Mouse (Mus musculus) kidney, adult 2 months (tissue): ENCODE results near the gene Trpv1. TPM values are rescaled to one million over a fixed set of nuclear protein-coding genes. Genes with fewer than 3 reads are reported as not detected.

Experiments
- DNase-seq: peaks from one replicate; pipeline ENCODE4 v3.0.0; 2021
- H3K27ac ChIP-seq: fragments of 200-500 bp; 2 replicates; pipeline ENCODE4 v1.5.1; 2012; ENCODE audit warnings: low read depth, low read length, control low read depth, inconsistent platforms; ENCODE audit not compliant: insufficient read depth
- H3K27me3 ChIP-seq: fragments of 200-500 bp; replicated peaks from 2 replicates; pipeline ENCODE4 v1.6.1; 2012; ENCODE audit warnings: mild to moderate bottlenecking, moderate library complexity, low read length, inconsistent platforms; ENCODE audit not compliant: control insufficient read depth, insufficient read depth
- H3K36me3 ChIP-seq: fragments of 200-500 bp; 2 replicates; pipeline ENCODE4 v1.6.1; 2012; ENCODE audit warnings: mild to moderate bottlenecking, moderate library complexity, low read length, inconsistent platforms; ENCODE audit not compliant: control insufficient read depth, insufficient read depth
- H3K4me1 ChIP-seq: fragments of 200-500 bp; 2 replicates; pipeline ENCODE4 v1.6.1; 2011; ENCODE audit warnings: low read length; ENCODE audit not compliant: control insufficient read depth, insufficient read depth
- H3K4me3 ChIP-seq: fragments of 200-500 bp; 2 replicates; pipeline ENCODE4 v1.5.1; 2011; ENCODE audit warnings: mild to moderate bottlenecking, low read depth, low read length, control low read depth; ENCODE audit not compliant: insufficient read depth
- CTCF ChIP-seq: fragments of 200-500 bp; conservative IDR thresholded peaks from 2 replicates; pipeline ENCODE4 v1.5.1; 2011; ENCODE audit warnings: low read depth, mild to moderate bottlenecking, control low read depth, low read length, moderate library complexity, mixed read lengths; ENCODE audit not compliant: insufficient read depth, insufficient read length
- POLR2A ChIP-seq: fragments of 200-500 bp; IDR thresholded peaks from one replicate; pipeline ENCODE4 v1.6.1; 2011; ENCODE audit warnings: low read depth, low read length, control low read depth
- WGBS: fragments of 180-500 bp; shearing (Covaris S2); methylation state at CpG from one replicate; pipeline ENCODE4 v1.1.7; 2018; 5-methylcytosine and 5-hydroxymethylcytosine counted together
- polyA plus RNA-seq: library from polyadenylated mRNA; depleted of rRNA; stranded (reverse); fragments of >200 nt; gene quantifications from 2 replicates; pipeline ENCODE4 v1.2.3, GENCODE M21; 2012

Trpv1 gene
- polyA plus RNA-seq, 1 experiment: 0.16 TPM

DNA sequence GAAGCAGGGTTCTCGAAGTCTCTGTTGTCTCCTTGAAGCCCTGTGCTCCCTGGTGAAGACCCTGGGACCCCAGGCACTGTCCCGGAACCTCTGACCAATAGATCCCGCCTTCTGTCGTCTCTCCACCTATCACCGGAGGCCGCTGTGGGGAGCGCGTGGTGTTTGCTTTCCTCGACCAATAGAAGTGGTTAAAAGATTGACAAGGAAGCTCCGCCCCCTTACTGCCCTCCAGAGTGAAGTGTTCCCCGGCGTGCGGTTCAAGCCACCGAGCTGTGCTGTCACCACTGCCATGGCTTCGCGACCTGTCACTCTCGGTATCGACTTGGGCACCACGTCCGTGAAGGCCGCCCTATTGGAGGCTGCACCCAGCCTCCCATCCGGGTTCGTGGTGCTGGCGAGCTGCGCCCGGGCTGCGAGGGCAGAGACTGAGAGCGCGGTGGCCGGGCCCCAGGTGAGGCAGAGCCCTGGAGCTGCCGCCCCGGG, 34.8 kb upstream of the Trpv1 start, which contains the start of gene Shpk:
Shpk (plus strand) TSS at position 231 of the 483 bp plus-strand sequence.
- Histone ChIP-seq H3K27ac (peak within 1 kb of the TSS; percentile 83), H3K4me1 (peaks cover 8% of the 10 kb centered on the region; the same call in 1 of the 2 replicates), H3K27me3 (no peaks in the 10 kb centered on the region), H3K36me3 (no peaks in the 10 kb centered on the region), H3K4me3 (peak within 1 kb of the TSS; percentile 85)
- DNase-seq: peak; percentile 98
- under 1% methylated on average over 32 of the region's 32 CpGs for WGBS
- no peak for TF ChIP-seq CTCF
- TF ChIP-seq POLR2A: peak; percentile 60

DNA sequence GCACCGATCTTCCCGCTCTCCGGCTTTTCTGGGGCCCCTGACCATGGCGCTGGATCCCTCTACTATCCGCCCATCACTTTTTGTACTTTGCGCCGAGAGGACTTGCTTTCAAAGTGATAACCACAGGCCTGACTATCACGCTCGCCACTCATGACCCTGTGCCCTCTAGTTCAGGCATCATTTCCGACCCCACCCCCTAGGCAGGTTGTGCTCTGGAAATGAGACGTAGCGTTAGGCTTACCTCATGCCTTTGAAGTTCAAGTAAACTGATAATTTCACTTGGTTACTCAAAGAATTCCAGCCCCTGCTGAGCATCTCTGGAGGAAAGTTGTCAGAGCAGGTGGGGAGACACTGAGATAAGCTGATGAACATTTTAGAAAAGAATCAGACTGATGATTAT, 34.2 kb upstream of the Trpv1 start:
- H3K36me3 ChIP-seq: no peaks in the 10 kb centered on the region
- 3% methylated on average over 12 of the region's 12 CpGs for WGBS
- H3K27ac ChIP-seq: peak overlapping the region; percentile 33; the same call in 1 of the 2 replicates
- peak overlapping the region; percentile 85 for H3K4me3 ChIP-seq
- DNase-seq: peak; percentile 51
- peaks cover 8% of the 10 kb centered on the region; the same call in 1 of the 2 replicates for H3K4me1 ChIP-seq
- no peaks in the 10 kb centered on the region for H3K27me3 ChIP-seq
- no peak for TF ChIP-seq CTCF
- no peak for TF ChIP-seq POLR2A

DNA sequence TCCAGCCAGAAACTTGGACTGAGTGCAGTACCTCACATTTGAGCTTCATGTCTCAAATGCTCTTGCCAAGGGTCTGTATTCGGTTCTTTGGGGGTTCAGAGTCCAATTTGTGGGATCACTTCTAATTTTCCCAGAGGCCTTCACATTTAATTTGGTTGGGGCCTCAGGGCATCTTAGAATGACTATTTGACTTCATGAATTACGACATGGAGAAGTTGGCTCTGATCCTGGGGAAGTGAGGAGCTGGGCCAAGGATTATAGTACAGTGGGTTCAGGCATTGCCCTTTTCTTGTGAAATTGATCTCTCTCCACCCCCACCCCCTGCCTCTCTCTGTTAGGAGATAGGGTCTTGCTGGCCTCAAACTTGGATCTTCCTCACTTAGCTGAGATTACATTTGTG, 33.1 kb upstream of the Trpv1 start:
- 38% methylated on average over 2 of the region's 2 CpGs for WGBS
- Histone ChIP-seq H3K4me1 (peaks cover 8% of the 10 kb centered on the region; the same call in 1 of the 2 replicates), H3K36me3 (no peaks in the 10 kb centered on the region), H3K27ac (no peak overlapping the region), H3K27me3 (no peaks in the 10 kb centered on the region), H3K4me3 (no peak overlapping the region)
- peak; percentile 59 for DNase-seq
- TF ChIP-seq CTCF (no peak), POLR2A (no peak)

GRCm38 (mm10) chr11:73201597-73201996, 32.5 kb upstream of the Trpv1 start:
- Histone ChIP-seq H3K27ac (no peak overlapping the region), H3K4me3 (no peak overlapping the region), H3K36me3 (no peaks in the 10 kb centered on the region), H3K4me1 (peaks cover 8% of the 10 kb centered on the region; the same call in 1 of the 2 replicates), H3K27me3 (no peaks in the 10 kb centered on the region)
- no peak for DNase-seq
- 50% methylated on average over 4 of the region's 4 CpGs for WGBS
- TF ChIP-seq CTCF (no peak), POLR2A (no peak)

- peaks cover 8% of the 10 kb centered on the region; the same call in 1 of the 2 replicates for H3K4me1 ChIP-seq
Measured at GRCm38 (mm10) chr11:73203895-73204294, 30.2 kb upstream of the Trpv1 start.

DNA sequence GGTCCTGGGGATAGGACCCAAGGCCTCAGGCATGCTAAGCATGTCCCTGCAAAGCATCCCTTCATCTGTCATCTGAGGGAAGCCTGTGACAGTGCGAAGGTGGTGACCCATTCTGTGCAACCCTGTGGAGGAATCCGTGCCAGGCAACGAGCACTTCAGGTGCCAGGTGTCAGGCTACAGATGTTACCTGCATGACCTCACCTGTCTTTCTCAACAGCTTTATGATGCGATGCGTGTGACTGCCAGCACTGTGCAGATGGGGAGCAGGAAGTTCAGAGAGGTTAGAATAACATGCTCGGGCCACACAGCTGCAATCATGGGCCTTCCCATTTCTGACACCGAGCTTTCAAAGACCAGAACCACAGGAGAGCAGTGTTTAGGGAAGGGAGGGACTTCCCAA, 28.9 kb upstream of the Trpv1 start:
- peaks cover 4% of the 10 kb centered on the region; the same call in 1 of the 2 replicates for H3K4me1 ChIP-seq
- no peak overlapping the region for H3K4me3 ChIP-seq
- TF ChIP-seq POLR2A: no peak
- no peak for TF ChIP-seq CTCF
- WGBS: 55% methylated on average over 7 of the region's 7 CpGs
- no peaks in the 10 kb centered on the region for H3K36me3 ChIP-seq
- H3K27me3 ChIP-seq: no peaks in the 10 kb centered on the region
- H3K27ac ChIP-seq: no peak overlapping the region
- no peak for DNase-seq

More at GRCm38 (mm10) chr11:73203895-73204294, 30.2 kb upstream of the Trpv1 start:
- H3K4me3 ChIP-seq: no peak overlapping the region
- TF ChIP-seq CTCF (no peak), POLR2A (no peak)
- DNase-seq: no peak
- H3K36me3 ChIP-seq: no peaks in the 10 kb centered on the region
- no peak overlapping the region for H3K27ac ChIP-seq
- WGBS: 87% methylated on average over 8 of the region's 8 CpGs
- no peaks in the 10 kb centered on the region for H3K27me3 ChIP-seq

DNA sequence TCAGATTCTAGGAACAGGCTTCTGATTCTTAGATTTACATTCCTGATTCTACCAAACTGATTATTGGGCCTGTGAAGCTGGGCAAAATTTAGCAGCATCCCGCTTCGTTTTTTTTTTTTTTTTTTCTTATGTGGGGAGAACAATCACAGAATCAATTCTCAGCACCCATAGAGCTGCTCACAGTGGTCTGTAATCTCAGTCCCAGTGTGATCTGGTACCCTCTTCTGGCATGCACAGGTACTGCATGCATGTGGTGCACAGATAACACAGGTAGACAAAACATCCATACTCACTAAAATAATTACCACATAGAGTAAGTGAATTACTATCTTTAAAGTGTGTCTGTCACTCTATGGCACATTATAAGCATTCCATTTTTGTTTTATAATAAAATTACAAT, 26.5 kb upstream of the Trpv1 start:
- no peaks in the 10 kb centered on the region for H3K27me3 ChIP-seq
- TF ChIP-seq POLR2A (no peak), CTCF (peak; percentile 45)
- no peak for DNase-seq
- no peak overlapping the region for H3K27ac ChIP-seq
- H3K36me3 ChIP-seq: no peaks in the 10 kb centered on the region
- WGBS: 84% methylated on average over 2 of the region's 2 CpGs
- H3K4me1 ChIP-seq: no peaks in the 10 kb centered on the region
- H3K4me3 ChIP-seq: no peak overlapping the region
